Mouse (Mus musculus): ENCODE measurements around the gene C1qb. TPM values are rescaled to one million over a fixed set of nuclear protein-coding genes. Genes with fewer than 3 reads are reported as not detected.

Gene C1qb
- polyA plus RNA-seq, 1 experiment from 2014 or later: 40.0 TPM

DNA sequence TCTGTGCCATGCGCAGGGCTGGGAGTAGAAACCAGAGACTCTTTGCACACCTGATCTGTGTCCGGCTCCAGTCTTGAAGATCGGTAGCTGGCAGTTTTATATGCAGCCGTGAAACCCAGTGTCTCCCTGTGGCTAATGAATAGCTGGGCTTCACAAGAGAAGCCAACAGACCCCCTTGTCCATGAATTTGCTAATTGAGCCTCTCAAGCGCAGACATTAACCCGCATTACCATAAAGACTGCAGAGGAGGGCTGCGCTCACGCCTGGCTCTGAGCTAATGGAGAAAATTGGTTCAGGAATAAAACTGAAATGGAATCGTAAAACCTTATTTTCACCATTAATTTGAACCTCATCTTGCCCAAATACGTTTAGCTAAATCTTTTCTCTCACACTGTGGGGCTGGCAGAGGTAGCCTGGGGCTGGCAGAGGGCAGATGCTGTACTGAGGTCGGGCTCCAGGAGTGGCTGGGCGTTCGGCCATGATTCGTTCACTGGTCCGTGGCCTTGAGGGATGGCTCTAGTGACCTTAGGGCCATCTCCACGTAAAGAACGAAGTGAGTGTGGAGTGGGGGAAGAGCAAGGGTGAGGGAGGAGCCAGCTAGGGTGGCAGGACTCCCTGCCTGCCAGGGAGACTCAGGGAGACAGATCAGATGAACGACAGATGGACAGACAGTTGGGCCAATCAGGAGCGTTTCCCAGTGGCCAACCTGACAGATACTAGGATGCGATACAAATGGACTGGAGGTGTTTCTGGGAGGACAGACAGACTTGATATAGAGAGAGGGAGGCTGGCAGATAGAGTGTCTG lies 30.6 kb upstream of the C1qb start:
- ATAC-seq (ENCODE audit: low FRiP score, low TSS enrichment) (no peak), DNase-seq (peak; percentile 53)
- Histone ChIP-seq H3K4me3 (replicated peaks; ENCODE audit: low read depth, low read length) (no peak overlapping the region), H3K27ac (replicated peaks; ENCODE audit: low read depth, low read length) (peak overlapping the region; percentile 50), H3K36me3 (ENCODE audit: control insufficient read depth, insufficient read depth, low read length) (no peaks in the 10 kb centered on the region), H3K27me3 (ENCODE audit: control insufficient read depth, insufficient read depth, low read length) (no peaks in the 10 kb centered on the region; the same call in 1 of the 2 replicates), H3K4me2 (ENCODE audit: low read length) (no peak overlapping the region), H3K9me3 (ENCODE audit: control insufficient read depth, low read length) (no peaks in the 10 kb centered on the region), H3K4me1 (ENCODE audit: control insufficient read depth, insufficient read depth, low read length) (peaks cover 27% of the 10 kb centered on the region), H3K9ac (replicated peaks; ENCODE audit: low read length) (no peak overlapping the region)
- whole genome bisulfite sequencing: 45% methylated on average over 20 of the region's 20 CpGs

DNA sequence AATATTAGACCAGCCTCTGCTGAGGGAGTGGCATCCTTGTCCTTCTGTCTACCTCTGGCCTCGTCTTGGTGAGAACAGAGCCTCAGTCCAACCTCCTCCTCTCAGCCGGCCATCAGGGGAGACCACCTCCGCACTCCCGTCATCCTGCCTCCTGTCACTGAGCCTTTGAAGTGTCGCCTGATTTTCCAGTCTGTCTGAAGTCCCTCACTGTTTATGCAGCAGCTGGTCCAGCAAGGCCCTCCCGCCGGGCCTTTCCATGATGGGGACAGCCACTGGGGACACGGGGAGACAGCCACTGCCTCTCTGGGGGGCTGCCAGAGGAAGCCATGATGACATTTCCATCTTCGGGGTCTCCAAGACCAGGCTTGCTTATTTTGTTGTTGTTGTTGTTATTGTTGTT lies 26.9 kb upstream of the C1qb start:
- H3K27ac ChIP-seq (replicated peaks; ENCODE audit: low read depth, low read length): peak overlapping the region; percentile 70
- no peak overlapping the region for H3K4me3 ChIP-seq (replicated peaks; ENCODE audit: low read depth, low read length)
- H3K27me3 ChIP-seq (ENCODE audit: control insufficient read depth, insufficient read depth, low read length): peaks cover 11% of the 10 kb centered on the region; the same call in 1 of the 2 replicates
- H3K4me2 ChIP-seq (ENCODE audit: low read length): 0 out of 2 replicates have a peak overlapping the region, but pooled peaks have one; percentile 20
- ATAC-seq (ENCODE audit: low FRiP score, low TSS enrichment) (no peak), DNase-seq (peak; percentile 62)
- no peaks in the 10 kb centered on the region for H3K36me3 ChIP-seq (ENCODE audit: control insufficient read depth, insufficient read depth, low read length)
- H3K4me1 ChIP-seq (ENCODE audit: control insufficient read depth, insufficient read depth, low read length): peaks cover 35% of the 10 kb centered on the region
- no peaks in the 10 kb centered on the region for H3K9me3 ChIP-seq (ENCODE audit: control insufficient read depth, low read length)
- WGBS: 4% methylated on average over 9 of the region's 9 CpGs
- no peak overlapping the region for H3K9ac ChIP-seq (replicated peaks; ENCODE audit: low read length)

GRCm38 (mm10) chr4:136911804-136912203 lies 25.8 kb upstream of the C1qb start:
- ATAC-seq (ENCODE audit: low FRiP score, low TSS enrichment) (no peak), DNase-seq (no peak)
- H3K4me1 ChIP-seq (ENCODE audit: control insufficient read depth, insufficient read depth, low read length): peaks cover 26% of the 10 kb centered on the region
- H3K9me3 ChIP-seq (ENCODE audit: control insufficient read depth, low read length): no peaks in the 10 kb centered on the region
- H3K27me3 ChIP-seq (ENCODE audit: control insufficient read depth, insufficient read depth, low read length): peaks cover 14% of the 10 kb centered on the region; the same call in 1 of the 2 replicates
- H3K27ac ChIP-seq (replicated peaks; ENCODE audit: low read depth, low read length): peak overlapping the region; percentile 70
- H3K4me2 ChIP-seq (ENCODE audit: low read length): peak overlapping the region; percentile 32
- H3K9ac ChIP-seq (replicated peaks; ENCODE audit: low read length): no peak overlapping the region
- WGBS: 35% methylated on average over 9 of the region's 9 CpGs
- H3K4me3 ChIP-seq (replicated peaks; ENCODE audit: low read depth, low read length): no peak overlapping the region
- H3K36me3 ChIP-seq (ENCODE audit: control insufficient read depth, insufficient read depth, low read length): no peaks in the 10 kb centered on the region

GRCm38 (mm10) chr4:136911211-136911646 lies 25.2 kb upstream of the C1qb start:
- Histone ChIP-seq H3K4me1 (ENCODE audit: control insufficient read depth, insufficient read depth, low read length) (peaks cover 23% of the 10 kb centered on the region), H3K9ac (replicated peaks; ENCODE audit: low read length) (no peak overlapping the region), H3K27me3 (ENCODE audit: control insufficient read depth, insufficient read depth, low read length) (peaks cover 19% of the 10 kb centered on the region; the same call in 1 of the 2 replicates), H3K4me3 (replicated peaks; ENCODE audit: low read depth, low read length) (no peak overlapping the region), H3K27ac (replicated peaks; ENCODE audit: low read depth, low read length) (peak overlapping the region; percentile 70), H3K4me2 (ENCODE audit: low read length) (peak overlapping the region; percentile 32), H3K36me3 (ENCODE audit: control insufficient read depth, insufficient read depth, low read length) (no peaks in the 10 kb centered on the region), H3K9me3 (ENCODE audit: control insufficient read depth, low read length) (no peaks in the 10 kb centered on the region)
- DNase-seq (peak; percentile 80), ATAC-seq (ENCODE audit: low FRiP score, low TSS enrichment) (peak; percentile 78)
- WGBS: 2% methylated on average over 17 of the region's 17 CpGs

GRCm38 (mm10) chr4:136907809-136908208 lies 21.8 kb upstream of the C1qb start:
- Histone ChIP-seq H3K9me3 (ENCODE audit: control insufficient read depth, low read length) (no peaks in the 10 kb centered on the region), H3K36me3 (ENCODE audit: control insufficient read depth, insufficient read depth, low read length) (no peaks in the 10 kb centered on the region), H3K9ac (replicated peaks; ENCODE audit: low read length) (no peak overlapping the region), H3K27me3 (ENCODE audit: control insufficient read depth, insufficient read depth, low read length) (peaks cover 33% of the 10 kb centered on the region; the same call in 1 of the 2 replicates), H3K27ac (replicated peaks; ENCODE audit: low read depth, low read length) (no peak overlapping the region), H3K4me1 (ENCODE audit: control insufficient read depth, insufficient read depth, low read length) (peaks cover 34% of the 10 kb centered on the region), H3K4me2 (ENCODE audit: low read length) (no peak overlapping the region), H3K4me3 (replicated peaks; ENCODE audit: low read depth, low read length) (no peak overlapping the region)
- ATAC-seq (ENCODE audit: low FRiP score, low TSS enrichment) (no peak), DNase-seq (no peak)

DNA sequence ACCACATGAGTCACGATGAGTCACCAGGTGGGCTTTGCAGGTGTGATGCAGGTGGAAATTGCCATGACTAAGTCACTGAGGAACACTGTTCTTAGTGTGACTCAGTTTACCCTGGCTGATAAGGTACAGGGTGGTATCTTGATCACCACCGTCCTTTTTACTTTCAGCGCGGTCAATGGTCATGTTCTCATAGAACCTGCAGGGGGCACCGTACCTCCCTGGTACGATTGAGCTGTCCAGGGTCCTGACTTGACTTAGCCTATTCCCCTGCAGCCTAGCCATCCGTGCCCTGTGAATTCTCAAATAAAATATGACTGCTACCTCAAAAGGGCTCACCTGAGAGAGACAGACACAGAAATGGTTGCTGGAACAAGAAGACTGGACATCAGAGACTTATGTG lies 21.0 kb upstream of the C1qb start:
- ATAC-seq (ENCODE audit: low FRiP score, low TSS enrichment) (no peak), DNase-seq (peak; percentile 74)
- 12% methylated on average over 7 of the region's 7 CpGs for WGBS
- H3K4me2 ChIP-seq (ENCODE audit: low read length): no peak overlapping the region
- H3K27ac ChIP-seq (replicated peaks; ENCODE audit: low read depth, low read length): no peak overlapping the region
- no peak overlapping the region for H3K9ac ChIP-seq (replicated peaks; ENCODE audit: low read length)
- no peak overlapping the region for H3K4me3 ChIP-seq (replicated peaks; ENCODE audit: low read depth, low read length)
- H3K36me3 ChIP-seq (ENCODE audit: control insufficient read depth, insufficient read depth, low read length): no peaks in the 10 kb centered on the region
- no peaks in the 10 kb centered on the region for H3K9me3 ChIP-seq (ENCODE audit: control insufficient read depth, low read length)
- peaks cover 26% of the 10 kb centered on the region for H3K4me1 ChIP-seq (ENCODE audit: control insufficient read depth, insufficient read depth, low read length)
- peaks cover 39% of the 10 kb centered on the region; the same call in 1 of the 2 replicates for H3K27me3 ChIP-seq (ENCODE audit: control insufficient read depth, insufficient read depth, low read length)

DNA sequence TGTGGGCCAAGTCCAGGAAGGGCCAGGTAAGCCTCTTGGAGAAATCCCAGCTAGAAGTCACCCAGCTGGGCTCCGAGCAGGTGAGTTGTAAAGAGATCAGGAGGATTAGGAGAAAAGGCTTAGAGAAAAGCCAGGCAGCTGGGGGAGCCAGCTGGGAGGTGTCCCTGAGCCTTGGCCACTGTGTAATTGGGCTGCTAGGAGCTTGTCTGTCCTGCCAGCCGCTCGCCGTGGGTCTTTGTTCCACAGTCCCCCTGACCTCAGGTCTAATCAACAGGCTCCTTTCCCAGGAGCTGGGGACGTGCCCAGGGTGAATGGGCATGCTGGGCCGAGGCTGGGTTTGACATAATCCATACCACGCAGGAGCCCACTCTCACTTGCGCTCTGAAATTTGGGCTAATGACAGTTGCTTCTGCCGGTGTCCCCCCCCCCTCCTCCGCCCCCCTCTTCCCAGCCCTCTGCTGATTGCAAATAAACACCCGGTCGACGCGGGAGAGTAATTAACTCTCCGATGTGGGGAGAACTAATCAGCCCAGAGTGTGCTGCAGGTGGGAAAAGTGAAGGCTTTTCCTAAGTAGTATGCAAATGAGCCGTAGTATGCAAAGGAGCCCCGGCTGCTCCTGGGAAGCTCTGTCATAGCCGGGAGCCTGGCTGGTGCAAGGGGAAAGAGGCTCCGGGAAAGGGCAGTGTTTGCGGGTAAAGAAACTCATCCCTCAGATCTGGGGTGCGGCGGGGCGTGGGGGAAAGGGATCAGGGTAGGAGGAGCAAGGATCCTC lies 19.0 kb upstream of the C1qb start:
- Histone ChIP-seq H3K4me3 (replicated peaks; ENCODE audit: low read depth, low read length) (no peak overlapping the region), H3K36me3 (ENCODE audit: control insufficient read depth, insufficient read depth, low read length) (no peaks in the 10 kb centered on the region), H3K27ac (replicated peaks; ENCODE audit: low read depth, low read length) (no peak overlapping the region; the same call in 1 of the 2 replicates), H3K9me3 (ENCODE audit: control insufficient read depth, low read length) (no peaks in the 10 kb centered on the region), H3K27me3 (ENCODE audit: control insufficient read depth, insufficient read depth, low read length) (peaks cover 35% of the 10 kb centered on the region; the same call in 1 of the 2 replicates), H3K4me2 (ENCODE audit: low read length) (peak overlapping the region; percentile 36), H3K4me1 (ENCODE audit: control insufficient read depth, insufficient read depth, low read length) (peaks cover 13% of the 10 kb centered on the region), H3K9ac (replicated peaks; ENCODE audit: low read length) (no peak overlapping the region; the same call in 1 of the 2 replicates)
- under 1% methylated on average over 23 of the region's 23 CpGs for WGBS
- DNase-seq (peak; percentile 70), ATAC-seq (ENCODE audit: low FRiP score, low TSS enrichment) (0 out of 2 replicates have a peak, but pooled peaks have one; percentile 50)

DNA sequence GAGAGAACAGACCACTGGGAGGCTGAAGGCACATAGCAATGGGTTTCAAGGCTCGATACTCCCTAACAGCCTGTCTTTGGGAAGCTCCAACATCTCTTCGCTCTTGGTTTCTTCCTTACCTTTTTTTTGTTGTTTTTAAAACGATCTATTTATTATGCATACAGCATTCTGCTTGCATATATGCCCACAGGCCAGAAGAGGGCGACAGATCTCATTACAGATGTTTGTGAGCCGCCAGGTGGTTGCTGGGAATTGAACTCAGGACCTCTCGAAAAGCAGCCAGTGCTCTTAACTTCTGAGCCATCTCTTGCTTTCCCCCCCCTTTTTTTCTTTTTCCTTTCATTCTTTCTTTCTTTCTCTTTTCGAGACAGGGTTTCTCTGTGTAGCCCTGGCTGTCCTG lies 13.2 kb upstream of the C1qb start:
- DNase-seq (no peak), ATAC-seq (ENCODE audit: low FRiP score, low TSS enrichment) (no peak)
- Histone ChIP-seq H3K9me3 (ENCODE audit: control insufficient read depth, low read length) (no peaks in the 10 kb centered on the region), H3K27me3 (ENCODE audit: control insufficient read depth, insufficient read depth, low read length) (peaks cover 33% of the 10 kb centered on the region), H3K4me1 (ENCODE audit: control insufficient read depth, insufficient read depth, low read length) (no peaks in the 10 kb centered on the region), H3K9ac (replicated peaks; ENCODE audit: low read length) (no peak overlapping the region), H3K4me3 (replicated peaks; ENCODE audit: low read depth, low read length) (no peak overlapping the region), H3K4me2 (ENCODE audit: low read length) (no peak overlapping the region), H3K27ac (replicated peaks; ENCODE audit: low read depth, low read length) (no peak overlapping the region), H3K36me3 (ENCODE audit: control insufficient read depth, insufficient read depth, low read length) (no peaks in the 10 kb centered on the region)
- WGBS: 65% methylated on average over 7 of the region's 7 CpGs

Data from midbrain, embryonic 14.5 days (tissue).